Mouse (Mus musculus): ENCODE measurements at regions not wholly inside any gene's neighbourhood (a gene's known extent, or its start where the extent isn't known, plus 50 kb on each side); places are given as distances from the start of the nearest gene placed in this dataset.
A peak's percentile ranks its signal among the peaks of the same experiment; 100 is the strongest.

- DNase-seq (ENCODE audit: low spot score in 2 of 2) = no peak
Observed at GRCm38 (mm10) chr10:66857330-66857729, 238.6 kb upstream of the Jmjd1c start.

- no peak for DNase-seq (ENCODE audit: low spot score in 2 of 2)
Observed at GRCm38 (mm10) chr10:66861421-66861820, 234.5 kb upstream of the Jmjd1c start.

- DNase-seq (ENCODE audit: low spot score in 2 of 2) = peak in 1 of 2 experiments; percentile 37
Observed at GRCm38 (mm10) chr10:66864161-66864862, 231.6 kb upstream of the Jmjd1c start.

GRCm38 (mm10) chr10:66865010-66865582, 230.8 kb upstream of the Jmjd1c start:
- DNase-seq (ENCODE audit: low spot score in 2 of 2) = no peak

- DNase-seq (ENCODE audit: low spot score in 2 of 2) = no peak
Observed at GRCm38 (mm10) chr10:66871133-66871664, 224.7 kb upstream of the Jmjd1c start.

- DNase-seq (ENCODE audit: low spot score in 2 of 2) = no peak
Observed at GRCm38 (mm10) chr10:66871673-66872072, 224.3 kb upstream of the Jmjd1c start.

- no peak for DNase-seq (ENCODE audit: low spot score in 2 of 2)
Observed at GRCm38 (mm10) chr10:66873468-66873867, 222.5 kb upstream of the Jmjd1c start.

GRCm38 (mm10) chr10:66879071-66879470, 216.9 kb upstream of the Jmjd1c start:
- DNase-seq (ENCODE audit: low spot score in 2 of 2) = no peak

- no peak for DNase-seq (ENCODE audit: low spot score in 2 of 2)
Observed at GRCm38 (mm10) chr10:66882825-66883224, 213.1 kb upstream of the Jmjd1c start.

- no peak for DNase-seq (ENCODE audit: low spot score in 2 of 2)
Observed at GRCm38 (mm10) chr10:66885575-66885974, 210.3 kb upstream of the Jmjd1c start.

GRCm38 (mm10) chr10:66889786-66890555, 206.0 kb upstream of the Jmjd1c start:
- DNase-seq (ENCODE audit: low spot score in 2 of 2) = no peak

- no peak for DNase-seq (ENCODE audit: low spot score in 2 of 2)
Observed at GRCm38 (mm10) chr10:66891811-66892210, 204.1 kb upstream of the Jmjd1c start.

GRCm38 (mm10) chr10:66893836-66894235, 202.1 kb upstream of the Jmjd1c start:
- no peak for DNase-seq (ENCODE audit: low spot score in 2 of 2)

GRCm38 (mm10) chr10:66896698-66897622, 199.0 kb upstream of the Jmjd1c start:
- DNase-seq (ENCODE audit: low spot score in 2 of 2) = no peak

- no peak for DNase-seq (ENCODE audit: low spot score in 2 of 2)
Observed at GRCm38 (mm10) chr10:66899724-66900123, 196.2 kb upstream of the Jmjd1c start.

- no peak for DNase-seq (ENCODE audit: low spot score in 2 of 2)
Observed at GRCm38 (mm10) chr10:66900781-66901180, 195.1 kb upstream of the Jmjd1c start.

GRCm38 (mm10) chr10:66901873-66902272, 194.1 kb upstream of the Jmjd1c start:
- DNase-seq (ENCODE audit: low spot score in 2 of 2) = no peak

GRCm38 (mm10) chr10:66904552-66905367, 191.2 kb upstream of the Jmjd1c start:
- DNase-seq (ENCODE audit: low spot score in 2 of 2) = no peak

- DNase-seq (ENCODE audit: low spot score in 2 of 2) = no peak
Observed at GRCm38 (mm10) chr10:66907842-66908241, 188.1 kb upstream of the Jmjd1c start.

- DNase-seq (ENCODE audit: low spot score in 2 of 2) = no peak
Observed at GRCm38 (mm10) chr10:66909204-66909889, 186.6 kb upstream of the Jmjd1c start.

All from urinary bladder, postnatal 4 days (tissue).